Mouse (Mus musculus) ES-E14 (cell line): ENCODE measurements around the gene Cdc26. TPM values are rescaled to one million over a fixed set of nuclear protein-coding genes. Genes with fewer than 3 reads are reported as not detected.
A peak's percentile ranks its signal among the peaks of the same experiment; 100 is the strongest.

Experiments used
- DNase-seq: peaks from one replicate; pipeline ENCODE4 v3.0.0-alpha.2; 2013; ENCODE audit warnings: low read depth, low spot score
- H3K27ac ChIP-seq: 2 replicates; pipeline ENCODE4 v1.5.1; 2012; ENCODE audit warnings: low read depth, mild to moderate bottlenecking, low read length, moderate library complexity, mixed read lengths; ENCODE audit not compliant: poor library complexity, insufficient read depth, severe bottlenecking
- H3K36me3 ChIP-seq: 2 replicates; pipeline ENCODE4 v1.6.1; 2012; ENCODE audit warnings: mild to moderate bottlenecking, low read length, moderate library complexity, mixed read lengths; ENCODE audit not compliant: control insufficient read depth, poor library complexity, insufficient read depth, severe bottlenecking
- H3K4me1 ChIP-seq, 2 experiments: fragments of 150-350 bp in 1 of 2; sonication (generic) in 1 of 2; 2 replicates each; pipeline ENCODE4 v1.6.1; 2012; ENCODE audit warnings: low read length in 2 of 2, mild to moderate bottlenecking in 1 of 2, mixed read lengths in 1 of 2; ENCODE audit not compliant: control insufficient read depth in 2 of 2, insufficient read depth in 2 of 2, poor library complexity in 1 of 2
- H3K4me3 ChIP-seq, 2 experiments: fragments of 150-350 bp in 1 of 2; sonication (generic) in 1 of 2; 2 replicates each; pipeline ENCODE4 v1.5.1; 2012; ENCODE audit warnings: low read length in 2 of 2, low read depth in 1 of 2, mild to moderate bottlenecking in 1 of 2, mixed read lengths in 1 of 2; ENCODE audit not compliant: insufficient read depth in 1 of 2, poor library complexity in 1 of 2, severe bottlenecking in 1 of 2
- H3K9ac ChIP-seq: 2 replicates; pipeline ENCODE4 v1.6.1; 2012; ENCODE audit warnings: low read depth, mild to moderate bottlenecking, low read length, mixed read lengths; ENCODE audit not compliant: poor library complexity, insufficient read depth, severe bottlenecking
- H3K9me3 ChIP-seq: fragments of 150-350 bp; sonication (generic); 2 replicates; pipeline ENCODE4 v1.6.1; 2012; ENCODE audit warnings: low read depth, mild to moderate bottlenecking, low read length; ENCODE audit not compliant: control insufficient read depth, insufficient read depth
- CHD2 ChIP-seq: IDR thresholded peaks from 2 replicates; pipeline ENCODE4 v1.6.1; 2014; ENCODE audit warnings: mild to moderate bottlenecking, low read depth, low read length, inconsistent platforms
- HCFC1 ChIP-seq: IDR thresholded peaks from 2 replicates; pipeline ENCODE4 v1.6.1; 2012; ENCODE audit warnings: low read length, inconsistent platforms, borderline replicate concordance; ENCODE audit not compliant: insufficient read depth
- MAFK ChIP-seq: IDR thresholded peaks from 2 replicates; pipeline ENCODE4 v1.6.1; 2014; ENCODE audit warnings: mild to moderate bottlenecking, low read depth, low read length, inconsistent platforms; ENCODE audit not compliant: insufficient read depth
- ZC3H11A ChIP-seq: IDR thresholded peaks from 2 replicates; pipeline ENCODE4 v1.6.1; 2012; ENCODE audit warnings: low read depth, mild to moderate bottlenecking, inconsistent platforms, low read length, borderline replicate concordance
- ZNF384 ChIP-seq: IDR thresholded peaks from 2 replicates; pipeline ENCODE4 v1.6.1; 2012; ENCODE audit warnings: low read depth, low read length, inconsistent platforms
- in situ Hi-C, 2 experiments: fragments of 600-800 bp; cut with MboI; formaldehyde crosslinking; loops; one replicate each; pipeline ENCODE4 v1.15.1; 2025; ENCODE audit warnings: low sequenced_read_pairs in 2 of 2, inconsistent platforms in 1 of 2; ENCODE audit not compliant: unreplicated experiment in 2 of 2
- total RNA-seq: library from RNA; depleted of rRNA; stranded (reverse); fragments of 300-350 nt; gene quantifications from 2 replicates; pipeline ENCODE4 v1.2.3, GENCODE M21; 2012

The Cdc26 gene
- total RNA-seq, 1 experiment, result 69.1 TPM

- Histone ChIP-seq H3K4me3 (no peak overlapping the region), H3K9me3 (no peaks in the 10 kb centered on the region), H3K4me1 (peaks cover 0 to 6% of the 10 kb centered on the region in 2 experiments; a peak in 2 of 4 replicates), H3K27ac (no peak overlapping the region), H3K9ac (no peak overlapping the region), H3K36me3 (peaks cover 22% of the 10 kb centered on the region)
- in situ Hi-C loops, result no loop called here
- TF ChIP-seq ZNF384 (no peak), MAFK (no peak), CHD2 (no peak), ZC3H11A (no peak), HCFC1 (no peak)
- no peak for DNase-seq
Measured at GRCm38 (mm10) chr4:62395806-62396205, 12.6 kb downstream of the Cdc26 start.

- Histone ChIP-seq H3K4me1 (no peaks in the 10 kb centered on the region; a peak in 2 of 4 replicates), H3K9ac (peak overlapping the region; percentile 15; the same call in 1 of the 2 replicates), H3K9me3 (no peaks in the 10 kb centered on the region), H3K36me3 (peaks cover 14% of the 10 kb centered on the region), H3K27ac (peak overlapping the region; percentile 18; the same call in 1 of the 2 replicates), H3K4me3 (no peak overlapping the region)
- in situ Hi-C loops, result no loop called here
- TF ChIP-seq ZNF384 (no peak), CHD2 (no peak), MAFK (no peak), ZC3H11A (no peak), HCFC1 (no peak)
- no peak for DNase-seq
Measured at GRCm38 (mm10) chr4:62393459-62393858, 15.0 kb downstream of the Cdc26 start.

GRCm38 (mm10) chr4:62391892-62392291 is 16.6 kb downstream of the Cdc26 start:
- in situ Hi-C loops, result no loop called here
- no peak for DNase-seq
- H3K9ac ChIP-seq, result no peak overlapping the region
- H3K27ac ChIP-seq, result no peak overlapping the region
- peaks cover 14% of the 10 kb centered on the region for H3K36me3 ChIP-seq
- no peaks in the 10 kb centered on the region for H3K9me3 ChIP-seq
- no peaks in the 10 kb centered on the region; a peak in 1 of 4 replicates for H3K4me1 ChIP-seq
- TF ChIP-seq CHD2 (no peak), ZC3H11A (no peak), MAFK (no peak), ZNF384 (no peak), HCFC1 (no peak)
- H3K4me3 ChIP-seq, result no peak overlapping the region

GRCm38 (mm10) chr4:62389592-62390512 is 18.6 kb downstream of the Cdc26 start:
- no peaks in the 10 kb centered on the region for H3K9me3 ChIP-seq
- H3K4me1 ChIP-seq, result no peaks in the 10 kb centered on the region; a peak in 1 of 4 replicates
- peaks cover 13% of the 10 kb centered on the region for H3K36me3 ChIP-seq
- DNase-seq, result no peak
- H3K9ac ChIP-seq, result no peak overlapping the region
- no peak for TF ChIP-seq MAFK
- TF ChIP-seq HCFC1, result no peak
- TF ChIP-seq CHD2, result no peak
- no peak for TF ChIP-seq ZC3H11A
- TF ChIP-seq ZNF384, result no peak
- no peak overlapping the region for H3K27ac ChIP-seq
- no peak overlapping the region for H3K4me3 ChIP-seq
- in situ Hi-C loops, result no loop called here
